Mouse (Mus musculus) monocyte, adult 2 months (primary cell): Measurements from ENCODE around the gene Chchd1.
"Not testable (repeated sequence)": the region's sequence is repeated elsewhere in the genome, so short reads cannot be mapped to it uniquely, and the experiment has no call there.

Source experiments
- DNase-seq, 2 experiments: peaks; one replicate each; pipeline ENCODE4 v3.0.0; 2022; ENCODE audit warnings: low spot score in 2 of 2, low read depth in 1 of 2

Chchd1 gene

GRCm38 (mm10) chr14:20686576-20686975 is 16.2 kb upstream of the Chchd1 start:
- no peak for DNase-seq

DNA sequence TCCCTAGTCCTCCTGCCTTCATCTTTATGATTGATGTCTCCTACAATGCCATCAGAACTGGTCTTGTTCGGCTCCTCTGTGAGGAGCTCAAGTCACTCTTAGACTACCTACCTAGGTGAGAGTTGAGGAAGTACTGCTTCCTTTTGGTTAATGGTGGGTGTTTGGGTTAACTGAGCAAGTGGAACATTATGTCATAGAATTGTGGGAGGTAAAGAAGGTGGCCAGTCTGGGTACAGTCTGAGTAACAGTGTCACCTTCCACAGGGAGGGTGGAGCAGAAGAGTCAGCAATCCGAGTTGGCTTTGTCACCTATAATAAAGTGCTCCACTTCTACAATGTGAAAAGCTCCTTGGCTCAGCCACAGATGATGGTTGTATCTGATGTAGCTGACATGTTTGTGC is 13.8 kb upstream of the Chchd1 start:
- DNase-seq: no peak

DNA sequence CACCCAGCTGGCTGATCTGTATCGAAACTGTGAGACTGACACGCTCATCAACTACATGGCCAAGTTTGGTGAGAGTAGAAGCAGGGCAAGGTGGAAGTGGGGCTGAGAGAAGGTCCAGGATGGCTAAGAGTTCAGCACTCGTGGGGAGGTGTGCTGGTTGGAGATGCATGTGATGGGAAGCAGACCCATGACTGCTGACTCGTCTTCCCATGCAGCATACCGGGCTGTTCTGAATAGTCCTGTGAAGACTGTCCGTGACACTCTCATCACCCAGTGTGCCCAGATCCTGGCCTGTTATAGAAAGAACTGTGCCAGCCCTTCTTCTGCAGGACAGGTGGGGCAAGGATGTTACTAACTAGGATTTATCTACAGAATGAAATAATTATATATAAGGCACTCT is 11.0 kb upstream of the Chchd1 start:
- no peak for DNase-seq

DNA sequence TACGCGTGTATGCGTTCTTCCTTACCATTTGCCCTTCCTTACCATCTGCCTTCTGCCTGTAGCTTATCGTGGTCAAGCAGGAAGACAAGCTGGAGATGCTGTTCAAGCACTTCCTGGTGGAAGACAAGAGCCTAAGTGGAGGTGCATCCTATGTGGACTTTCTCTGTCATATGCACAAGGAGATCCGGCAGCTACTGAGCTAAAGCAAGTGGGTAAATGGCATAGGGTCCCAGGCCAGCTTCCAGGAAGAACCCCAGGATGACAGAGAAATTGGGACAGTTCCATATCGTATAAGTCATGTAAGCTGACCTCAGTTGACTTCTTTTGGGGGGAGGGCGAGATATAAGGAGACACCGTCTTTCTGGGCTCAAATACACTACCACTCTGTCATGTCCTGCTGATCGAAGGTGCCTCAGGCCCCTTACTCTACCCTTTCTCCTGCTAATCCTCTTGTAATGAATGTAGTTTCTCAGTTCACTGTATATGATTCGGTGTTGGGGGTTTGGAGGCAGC is 9.2 kb upstream of the Chchd1 start:
- no peak for DNase-seq

- no peak for DNase-seq
These were observed 8.5 kb upstream of the Chchd1 start for GRCm38 (mm10) chr14:20694185-20694883.

DNA sequence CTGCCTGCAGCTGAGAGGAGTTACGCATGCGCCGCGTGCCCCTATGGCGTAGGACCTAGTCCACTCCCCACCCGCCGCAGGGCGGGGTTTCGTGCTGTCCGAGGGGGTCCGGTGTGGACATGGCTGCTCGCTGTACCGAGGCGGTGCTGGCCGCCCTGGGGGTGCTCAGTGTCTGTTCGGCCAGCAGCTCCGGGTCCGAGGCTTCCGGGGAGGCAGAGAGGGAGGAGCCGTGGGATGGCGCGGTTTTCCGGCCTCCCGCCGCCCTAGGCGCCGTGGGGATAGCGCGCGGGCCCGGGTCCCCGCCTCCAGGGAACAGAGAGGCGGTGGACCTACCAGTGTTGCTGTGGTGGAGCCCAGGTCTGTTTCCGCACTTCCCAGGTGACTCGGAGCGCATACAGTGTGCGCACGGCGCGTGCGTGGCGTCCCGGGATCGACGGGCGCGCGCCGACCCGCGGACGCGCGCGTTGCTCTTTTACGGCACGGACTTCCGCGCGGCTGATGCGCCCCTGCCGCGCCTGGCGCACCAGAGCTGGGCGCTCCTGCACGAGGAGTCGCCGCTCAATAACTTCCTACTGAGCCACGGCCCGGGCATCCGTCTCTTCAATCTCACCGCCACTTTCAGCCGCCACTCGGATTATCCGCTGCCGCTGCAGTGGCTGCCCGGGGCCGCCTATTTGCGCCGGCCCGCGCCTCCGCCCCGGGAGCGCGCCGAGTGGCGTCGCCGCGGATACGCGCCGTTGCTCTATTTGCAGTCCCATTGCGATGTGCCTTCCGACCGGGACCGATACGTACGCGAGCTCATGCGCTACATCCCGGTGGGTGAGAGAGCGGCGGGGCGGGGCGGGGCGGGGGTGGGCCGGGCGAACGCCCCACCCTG is 7.7 kb upstream of the Chchd1 start, which contains the start of gene Fut11:
Gene Fut11 (plus strand): TSS at position 85 of the 877 bp plus-strand sequence.
- DNase-seq: peak; percentile 17 to 57

DNA sequence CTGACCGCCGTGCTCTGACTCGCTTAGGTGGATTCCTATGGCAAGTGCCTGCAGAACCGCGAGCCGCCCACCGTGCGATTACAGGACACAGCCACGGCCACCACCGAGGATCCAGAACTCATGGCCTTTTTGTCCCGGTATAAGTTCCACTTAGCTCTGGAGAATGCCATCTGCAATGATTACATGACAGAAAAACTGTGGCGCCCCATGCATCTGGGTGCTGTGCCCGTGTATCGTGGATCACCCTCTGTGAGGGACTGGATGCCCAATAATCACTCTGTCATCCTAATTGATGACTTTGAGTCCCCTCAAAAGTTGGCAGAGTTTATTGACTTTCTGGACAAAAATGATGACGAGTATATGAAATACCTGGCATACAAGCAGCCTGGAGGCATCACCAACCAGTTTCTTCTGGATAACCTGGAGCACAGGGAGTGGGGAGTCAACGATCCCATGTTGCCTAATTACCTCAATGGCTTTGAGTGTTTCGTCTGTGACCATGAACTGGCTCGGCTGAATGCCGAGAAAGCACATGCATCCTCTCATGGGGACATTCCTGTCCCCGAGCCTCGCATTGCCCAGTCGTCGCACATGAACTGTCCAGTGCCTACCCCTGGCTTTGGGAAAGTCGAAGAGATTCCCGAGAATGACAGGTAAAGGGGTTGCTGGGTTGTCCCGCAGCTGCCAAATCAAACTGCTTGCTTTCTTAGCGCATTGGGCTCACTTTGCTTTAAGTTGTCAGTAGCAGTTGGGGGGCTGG is 6.9 kb upstream of the Chchd1 start:
- DNase-seq: no peak

GRCm38 (mm10) chr14:20696986-20697385 is 5.8 kb upstream of the Chchd1 start:
- no peak for DNase-seq

GRCm38 (mm10) chr14:20698515-20698914 is 4.3 kb upstream of the Chchd1 start:
- no peak for DNase-seq

- DNase-seq: no peak
These were observed 2.4 kb upstream of the Chchd1 start for GRCm38 (mm10) chr14:20700362-20700761.

DNA sequence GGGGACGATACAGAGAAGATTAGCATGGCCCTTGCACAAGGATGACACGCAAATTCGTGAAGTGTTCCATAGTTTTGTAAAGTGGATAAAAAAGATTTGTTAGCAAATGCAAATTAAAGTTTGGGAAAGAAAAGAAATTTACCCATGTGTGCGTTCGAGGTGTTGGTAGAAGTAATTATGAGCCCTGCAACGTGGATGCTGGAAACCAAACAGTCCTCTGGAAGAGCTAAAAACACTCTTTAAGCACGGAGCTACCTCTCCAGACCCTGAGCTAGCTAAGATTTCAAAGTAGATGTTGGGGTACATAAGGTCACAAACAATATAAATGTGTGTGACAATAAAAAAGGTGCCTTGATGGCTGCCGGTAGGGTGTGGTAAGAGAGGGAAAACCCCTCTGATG is 1.3 kb upstream of the Chchd1 start:
- DNase-seq: no peak

GRCm38 (mm10) chr14:20702096-20702740 is 588 bp upstream of the Chchd1 start:
- DNase-seq: no peak

GRCm38 (mm10) chr14:20703461-20703860 is 655 bp downstream of the Chchd1 start:
- not testable (repeated sequence) for DNase-seq

DNA sequence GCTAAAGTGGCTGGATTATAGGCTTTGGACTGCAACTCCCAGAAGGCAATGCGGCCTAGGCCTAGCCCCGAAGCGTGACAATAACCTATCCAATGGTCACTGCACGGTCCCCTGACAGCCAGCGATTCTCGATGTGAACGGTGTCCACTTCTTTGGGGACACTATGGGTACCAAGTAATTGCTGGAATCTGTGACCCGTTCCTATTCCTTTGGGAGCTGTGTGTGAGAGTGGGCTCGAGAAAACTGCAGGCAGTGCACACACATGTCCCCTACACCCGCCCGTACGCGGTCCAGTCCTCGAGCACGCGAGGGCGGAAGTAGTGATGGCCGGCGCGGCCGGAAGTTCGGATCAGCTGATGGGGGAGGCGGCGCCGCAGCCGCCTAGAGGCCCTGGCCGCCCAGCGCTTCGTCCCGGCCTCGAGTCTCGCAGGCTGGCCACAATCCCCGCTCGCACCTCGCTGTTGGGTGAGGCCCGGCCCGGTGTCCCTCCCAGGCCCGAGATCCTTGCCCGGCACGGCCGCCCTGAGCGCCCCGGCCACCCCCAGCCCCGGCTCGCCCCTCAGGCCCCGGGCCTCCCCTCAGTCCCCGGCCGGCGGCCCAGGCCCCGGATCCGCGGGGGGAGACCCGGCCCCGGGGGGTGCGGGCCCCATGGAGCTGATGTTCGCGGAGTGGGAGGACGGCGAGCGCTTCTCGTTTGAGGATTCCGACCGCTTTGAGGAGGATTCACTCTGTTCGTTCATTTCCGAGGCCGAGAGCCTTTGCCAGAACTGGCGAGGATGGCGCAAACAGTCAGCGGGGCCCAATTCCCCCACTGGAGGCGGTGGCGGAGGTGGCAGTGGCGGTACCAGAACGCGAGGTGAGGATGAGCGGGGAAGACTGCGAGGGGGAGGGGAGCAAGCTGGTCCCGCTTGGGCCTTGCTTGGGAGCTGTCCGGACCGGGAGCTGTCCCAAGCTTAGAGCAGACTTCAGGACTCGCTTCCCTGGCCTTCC is 4.7 kb downstream of the Chchd1 start, which contains the start of gene Zswim8:
Gene Zswim8 (plus strand): TSS at position 352 of the 990 bp plus-strand sequence.
- DNase-seq: peak; percentile 67 to 82

DNA sequence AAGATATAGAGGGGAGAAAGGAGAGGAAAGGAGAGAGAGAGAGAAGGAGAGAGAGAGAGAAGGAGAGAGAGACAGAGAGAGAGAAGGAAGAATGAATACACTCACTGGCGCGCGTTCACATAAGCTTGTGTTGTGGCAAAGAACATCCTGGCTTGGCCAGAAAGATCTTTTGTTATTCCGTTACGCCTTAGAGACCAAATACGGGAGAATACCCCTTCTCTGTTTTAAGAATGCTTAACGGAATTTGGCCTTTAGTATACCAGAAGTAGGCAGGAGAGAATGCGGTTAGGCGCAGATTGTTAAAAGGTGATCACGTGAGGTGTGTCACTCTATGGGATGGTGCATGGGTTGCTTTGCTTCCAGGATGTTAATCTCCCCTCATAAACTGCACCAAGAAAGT is 5.4 kb downstream of the Chchd1 start:
- DNase-seq: no peak

GRCm38 (mm10) chr14:20713832-20714231 is 11.0 kb downstream of the Chchd1 start:
- DNase-seq: no peak

- no peak for DNase-seq
These were observed 15.6 kb downstream of the Chchd1 start for GRCm38 (mm10) chr14:20718443-20718842.

GRCm38 (mm10) chr14:20719767-20720166 is 17.0 kb downstream of the Chchd1 start:
- DNase-seq: no peak

GRCm38 (mm10) chr14:20721371-20721770 is 18.6 kb downstream of the Chchd1 start:
- no peak for DNase-seq

DNA sequence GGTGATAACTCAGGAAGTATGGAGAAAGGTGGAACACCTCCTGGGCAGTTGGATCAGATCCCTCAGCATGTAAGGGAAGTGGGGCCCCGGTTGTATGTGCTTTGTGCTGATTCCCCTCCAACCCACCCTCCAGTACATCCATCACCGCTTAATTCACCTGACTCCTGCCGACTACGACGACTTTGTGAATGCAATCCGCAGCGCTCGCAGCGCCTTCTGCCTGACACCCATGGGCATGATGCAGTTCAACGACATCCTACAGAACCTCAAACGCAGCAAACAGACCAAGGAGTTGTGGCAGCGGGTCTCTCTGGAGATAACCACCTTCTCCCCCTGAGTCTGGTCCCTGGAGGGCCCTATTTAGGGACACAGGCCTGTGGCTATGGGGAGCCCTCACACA is 20.2 kb downstream of the Chchd1 start:
- no peak for DNase-seq
